25 mouse cellular contexts compared by ENCODE assay signal in genomic region chr2:69125425-69125824, GRCm38 (mm10). TPM values are rescaled to one million over a fixed set of nuclear protein-coding genes. Genes with fewer than 3 reads are reported as not detected.
A peak's percentile ranks its signal among the peaks of the same experiment; 100 is the strongest.
DNase-seq lines count a peak whose midpoint lies in the region; ATAC-seq lines count a peak whose summit lies in the region.
"Had no signal": no experiment of that assay in that cellular context is flagged by ENCODE, and none has a peak within 500 bp of the region (broad histone marks: within the 10 kb centered on the region; RNA-seq: fewer than 3 reads in every experiment).

No protein-coding gene starts in this region.

- no peak overlapping the region for H3K4me2 ChIP-seq in neural tube, embryonic 12.5 days (replicated peaks)
- H3K4me2 ChIP-seq in midbrain, embryonic 12.5 days (replicated peaks) = no peak overlapping the region
- H3K4me2 ChIP-seq: heart, embryonic 15.5 days; limb, embryonic 15.5 days; liver, embryonic 15.5 days; stomach, embryonic 15.5 days had no signal

- H3K9me3 ChIP-seq in neural tube, embryonic 12.5 days = no peaks in the 10 kb centered on the region
- H3K9me3 ChIP-seq in midbrain, embryonic 12.5 days = no peaks in the 10 kb centered on the region
- H3K9me3 ChIP-seq: G1E; heart, embryonic 15.5 days; limb, embryonic 15.5 days; liver, embryonic 15.5 days; stomach, embryonic 15.5 days had no signal

- 0 out of 2 replicates have a peak, but pooled peaks cover 6% of the 10 kb centered on the region for H3K4me1 ChIP-seq in neural tube, embryonic 12.5 days
- peaks cover 8% of the 10 kb centered on the region for H3K4me1 ChIP-seq in midbrain, embryonic 12.5 days
- H3K4me1 ChIP-seq: limb, embryonic 15.5 days had no signal

- H3K27me3 ChIP-seq in neural tube, embryonic 12.5 days (replicated peaks) = peaks cover 5% of the 10 kb centered on the region; the same call in 1 of the 2 replicates
- H3K27me3 ChIP-seq in midbrain, embryonic 12.5 days = no peaks in the 10 kb centered on the region
- H3K27me3 ChIP-seq: heart, embryonic 15.5 days; limb, embryonic 15.5 days; liver, embryonic 15.5 days; stomach, embryonic 15.5 days had no signal

- H3K9ac ChIP-seq in neural tube, embryonic 12.5 days = no peak overlapping the region
- no peak overlapping the region for H3K9ac ChIP-seq in midbrain, embryonic 12.5 days (replicated peaks)
- H3K9ac ChIP-seq: heart, embryonic 15.5 days; limb, embryonic 15.5 days; liver, embryonic 15.5 days; stomach, embryonic 15.5 days had no signal

- 0 out of 2 replicates have a peak, but pooled peaks have one; percentile 42 for ATAC-seq in neural tube, embryonic 12.5 days (ENCODE audit: low FRiP score, low read depth)
- 0 out of 2 replicates have a peak, but pooled peaks have one; percentile 47 for ATAC-seq in midbrain, embryonic 12.5 days (ENCODE audit: low FRiP score, low read depth)
- ATAC-seq: intestine, embryonic 16.5 days; lung, postnatal 0 days had no signal

- H3K27ac ChIP-seq in neural tube, embryonic 12.5 days = no peak overlapping the region
- no peak overlapping the region for H3K27ac ChIP-seq in midbrain, embryonic 12.5 days (replicated peaks)
- H3K27ac ChIP-seq: heart, adult 2 months; heart, embryonic 15.5 days; kidney, postnatal 0 days; limb, embryonic 15.5 days; liver, embryonic 15.5 days; stomach, embryonic 15.5 days had no signal

- no peaks in the 10 kb centered on the region for H3K36me3 ChIP-seq in neural tube, embryonic 12.5 days
- no peaks in the 10 kb centered on the region for H3K36me3 ChIP-seq in midbrain, embryonic 12.5 days
- H3K36me3 ChIP-seq: G1E; heart, embryonic 15.5 days; limb, embryonic 15.5 days; liver, embryonic 15.5 days; stomach, embryonic 15.5 days had no signal

- no peak overlapping the region for H3K4me3 ChIP-seq in neural tube, embryonic 12.5 days
- H3K4me3 ChIP-seq in midbrain, embryonic 12.5 days = no peak overlapping the region
- H3K4me3 ChIP-seq: heart, adult 2 months; heart, embryonic 15.5 days; limb, embryonic 15.5 days; liver, embryonic 15.5 days; myocyte; stomach, embryonic 15.5 days had no signal

- intact Hi-C loops in heart, postnatal 14 days (cut with DNase I) = no loop called here

- 51% methylated on average over 3 of the region's 3 CpGs for WGBS in neural tube, embryonic 12.5 days
- WGBS in midbrain, embryonic 12.5 days = 44% methylated on average over 3 of the region's 3 CpGs

- peak; percentile 41 for DNase-seq in heart, adult 11 months
- no peak for DNase-seq in heart, postnatal 14 days
- no peak for DNase-seq in neural tube, embryonic 10.5 days (ENCODE audit: extremely low spot score, low spot score)
- no peak for DNase-seq in right cerebral cortex, postnatal 14 days
- DNase-seq in cerebellum, postnatal 4 days (ENCODE audit: low spot score in 2 of 2) = no peak
- no peak for DNase-seq in lung, adult 18-20 months
- DNase-seq: adrenal gland, postnatal 14 days; cerebellum, adult 11 months; cerebellum, postnatal 10 days; heart, adult 2 months; right cerebral cortex, postnatal 25 days; thymus, adult 18-20 months; thymus, postnatal 4 days had no signal

RNA-seq across cellular contexts. Expression of gene Nostrin, which starts 10.2 kb away (rescaled TPM):
- 1 to 10 TPM; 8.1 to 8.6 TPM for total RNA-seq in heart, postnatal 14 days (2021)
- polyA plus RNA-seq in neural tube, embryonic 12.5 days (2016; fragmentation: Nextera tagmentation; extraction: Ambion mirVana) = 1.2 and 1.7 TPM in 2 replicates
- 0.83 and 0.96 TPM in 2 replicates for polyA plus RNA-seq in midbrain, embryonic 12.5 days (2016; fragmentation: Nextera tagmentation; extraction: Ambion mirVana)
- total RNA-seq: hematopoietic stem cell, adult 5-6 weeks had no signal
- polyA plus RNA-seq: G1E had no signal
